Mouse (Mus musculus): ENCODE data around the gene Gm6763. TPM values are rescaled to one million over a fixed set of nuclear protein-coding genes. Genes with fewer than 3 reads are reported as not detected.
"Not testable (repeated sequence)": the region's sequence is repeated elsewhere in the genome, so short reads cannot be mapped to it uniquely, and the experiment has no call there.

Gene Gm6763
- not detected in 2 replicates for polyA plus RNA-seq (2015; fragmentation: Nextera tagmentation; extraction: Ambion mirVana)

DNA sequence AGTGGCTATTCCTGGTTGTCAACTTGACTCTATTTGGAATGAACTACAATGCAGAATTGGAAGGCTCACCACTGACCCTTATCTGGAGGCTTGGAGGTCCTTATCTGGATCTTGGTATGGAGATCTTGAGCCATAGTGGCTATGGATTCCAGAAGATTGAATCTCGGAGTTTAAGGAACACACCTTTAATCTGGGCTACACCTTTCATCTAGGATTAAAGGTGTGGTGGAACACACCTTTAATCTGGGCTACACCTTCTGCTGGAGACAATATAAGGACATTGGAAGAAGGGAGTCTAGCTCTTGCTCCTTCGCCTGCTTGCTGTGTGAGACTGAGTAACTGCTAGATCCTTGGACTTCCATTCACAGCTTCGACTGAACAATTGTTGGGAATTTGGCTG lies at the start of gene Gm6763:
Gene Gm6763, plus strand, starts transcription at position 301 of the 400 bp plus-strand sequence.
- ATAC-seq (ENCODE audit: low read depth); DNase-seq; H3K4me2 ChIP-seq; H3K36me3 ChIP-seq; H3K27ac ChIP-seq; H3K9me3 ChIP-seq (replicated peaks); H3K9ac ChIP-seq; H3K4me3 ChIP-seq (replicated peaks); H3K4me1 ChIP-seq (replicated peaks); H3K27me3 ChIP-seq: not testable (repeated sequence)
- WGBS (ENCODE audit: insufficient replicate concordance) = no CpG with 5 or more reads among the region's 3 CpGs

DNA sequence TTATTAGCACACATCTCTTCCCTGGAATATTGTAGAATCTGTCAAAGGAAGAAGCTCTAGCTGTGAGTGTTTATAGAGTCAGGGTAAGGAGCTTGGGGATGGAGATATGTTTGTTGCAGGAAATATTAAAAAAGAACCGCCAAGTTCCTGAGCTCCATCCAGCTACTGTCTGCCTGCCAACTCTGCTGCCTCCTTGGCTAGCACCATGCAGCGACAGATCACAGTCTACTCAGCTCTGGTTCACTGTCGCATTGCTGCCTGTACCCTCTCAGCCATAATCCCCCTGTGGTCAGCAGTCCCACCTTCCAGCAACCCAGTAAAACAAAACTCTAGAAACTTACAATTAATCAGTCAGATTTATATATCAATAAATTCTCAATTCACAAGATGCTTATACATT lies 41.3 kb upstream of the Gm6763 start:
- Histone ChIP-seq H3K4me3 (replicated peaks) (no peak overlapping the region), H3K4me1 (replicated peaks) (no peaks in the 10 kb centered on the region), H3K36me3 (no peaks in the 10 kb centered on the region), H3K27ac (no peak overlapping the region), H3K4me2 (no peak overlapping the region), H3K27me3 (no peaks in the 10 kb centered on the region), H3K9ac (no peak overlapping the region), H3K9me3 (replicated peaks) (no peaks in the 10 kb centered on the region)
- ATAC-seq (ENCODE audit: low read depth) (no peak), DNase-seq (no peak)
- 62% methylated on average over 3 of the region's 3 CpGs for WGBS (ENCODE audit: insufficient replicate concordance)

DNA sequence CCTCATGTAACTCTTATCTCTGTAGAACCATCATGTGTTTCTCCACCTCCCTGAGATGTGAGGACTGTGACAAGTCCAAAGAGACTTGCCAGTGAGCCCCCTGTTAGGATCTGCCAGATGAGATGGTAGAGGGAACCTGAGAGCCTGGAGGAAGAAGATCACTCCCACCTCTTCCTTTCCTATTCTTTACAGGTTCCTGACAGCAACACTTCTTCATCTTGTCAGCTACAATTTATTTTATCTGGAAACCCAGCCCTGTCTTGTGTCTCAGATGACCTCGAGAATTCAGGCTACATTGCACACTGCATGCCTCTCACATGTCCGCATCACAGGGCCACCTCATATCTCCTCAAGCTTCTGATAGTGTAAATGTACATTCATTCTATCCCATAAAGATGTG lies 33.0 kb upstream of the Gm6763 start:
- no peak overlapping the region for H3K4me3 ChIP-seq (replicated peaks)
- H3K4me1 ChIP-seq (replicated peaks) = no peaks in the 10 kb centered on the region
- H3K27me3 ChIP-seq = no peaks in the 10 kb centered on the region
- ATAC-seq (ENCODE audit: low read depth) (no peak), DNase-seq (no peak)
- H3K4me2 ChIP-seq = no peak overlapping the region
- no peak overlapping the region for H3K27ac ChIP-seq
- 53% methylated on average over 2 of the region's 2 CpGs for WGBS (ENCODE audit: insufficient replicate concordance)
- no peak overlapping the region for H3K9ac ChIP-seq
- H3K9me3 ChIP-seq (replicated peaks) = no peaks in the 10 kb centered on the region
- H3K36me3 ChIP-seq = no peaks in the 10 kb centered on the region

- H3K36me3 ChIP-seq; H3K4me3 ChIP-seq (replicated peaks); H3K4me2 ChIP-seq; H3K27me3 ChIP-seq; H3K9ac ChIP-seq; DNase-seq; H3K4me1 ChIP-seq (replicated peaks); H3K27ac ChIP-seq; ATAC-seq (ENCODE audit: low read depth); H3K9me3 ChIP-seq (replicated peaks): not testable (repeated sequence)
- WGBS (ENCODE audit: insufficient replicate concordance) = no CpG with 5 or more reads among the region's 3 CpGs
Observed at GRCm38 (mm10) chr10:104142687-104143086, 8.6 kb upstream of the Gm6763 start, which contains the start of gene Gm21293. TSS of gene Gm21293 (plus strand) at chr10:104142987.

- H3K4me2 ChIP-seq; H3K27ac ChIP-seq; DNase-seq; ATAC-seq (ENCODE audit: low read depth); H3K4me3 ChIP-seq (replicated peaks); H3K9ac ChIP-seq; H3K9me3 ChIP-seq (replicated peaks); H3K27me3 ChIP-seq; H3K4me1 ChIP-seq (replicated peaks); H3K36me3 ChIP-seq: not testable (repeated sequence)
- no CpG with 5 or more reads among the region's 3 CpGs for WGBS (ENCODE audit: insufficient replicate concordance)
Observed at GRCm38 (mm10) chr10:104159706-104160105, 8.4 kb downstream of the Gm6763 start, which contains the start of gene Gm8764. TSS of gene Gm8764 (plus strand) at chr10:104160006.

- not testable (repeated sequence) for H3K9ac ChIP-seq; H3K4me2 ChIP-seq; ATAC-seq (ENCODE audit: low read depth); H3K36me3 ChIP-seq; H3K4me1 ChIP-seq (replicated peaks); H3K9me3 ChIP-seq (replicated peaks); H3K27ac ChIP-seq; H3K27me3 ChIP-seq; DNase-seq; H3K4me3 ChIP-seq (replicated peaks)
- WGBS (ENCODE audit: insufficient replicate concordance) = no CpG with 5 or more reads among the region's 3 CpGs
Observed at GRCm38 (mm10) chr10:104168215-104168614, 16.9 kb downstream of the Gm6763 start, which contains the start of gene Gm21304. TSS of gene Gm21304 (plus strand) at chr10:104168515.

DNA sequence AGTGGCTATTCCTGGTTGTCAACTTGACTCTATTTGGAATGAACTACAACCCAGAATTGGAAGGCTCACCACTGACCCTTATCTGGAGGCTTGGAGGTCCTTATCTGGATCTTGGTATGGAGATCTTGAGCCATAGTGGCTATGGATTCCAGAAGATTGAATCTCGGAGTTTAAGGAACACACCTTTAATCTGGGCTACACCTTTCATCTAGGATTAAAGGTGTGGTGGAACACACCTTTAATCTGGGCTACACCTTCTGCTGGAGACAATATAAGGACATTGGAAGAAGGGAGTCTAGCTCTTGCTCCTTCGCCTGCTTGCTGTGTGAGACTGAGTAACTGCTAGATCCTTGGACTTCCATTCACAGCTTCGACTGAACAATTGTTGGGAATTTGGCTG lies 25.4 kb downstream of the Gm6763 start, which contains the start of gene Gm21312:
Gene Gm21312, plus strand, starts transcription at position 301 of the 400 bp plus-strand sequence.
- not testable (repeated sequence) for H3K4me1 ChIP-seq (replicated peaks); H3K27me3 ChIP-seq; H3K4me3 ChIP-seq (replicated peaks); DNase-seq; H3K9ac ChIP-seq; H3K27ac ChIP-seq; H3K9me3 ChIP-seq (replicated peaks); H3K4me2 ChIP-seq; ATAC-seq (ENCODE audit: low read depth); H3K36me3 ChIP-seq
- no CpG with 5 or more reads among the region's 3 CpGs for WGBS (ENCODE audit: insufficient replicate concordance)

- not testable (repeated sequence) for H3K36me3 ChIP-seq, H3K27ac ChIP-seq
Observed at GRCm38 (mm10) chr10:104185233-104185632, 33.9 kb downstream of the Gm6763 start, which contains the start of gene Gm20765. TSS of gene Gm20765 (plus strand) at chr10:104185533.

GRCm38 (mm10) chr10:104193742-104194141 lies 42.4 kb downstream of the Gm6763 start, which contains the start of gene Gm4340:
TSS of gene Gm4340 (plus strand) at chr10:104194042.
- DNase-seq; H3K4me1 ChIP-seq (replicated peaks); H3K9me3 ChIP-seq (replicated peaks); H3K36me3 ChIP-seq; H3K9ac ChIP-seq; H3K27ac ChIP-seq; H3K4me3 ChIP-seq (replicated peaks); H3K27me3 ChIP-seq; H3K4me2 ChIP-seq; ATAC-seq (ENCODE audit: low read depth): not testable (repeated sequence)
- no CpG with 5 or more reads among the region's 3 CpGs for WGBS (ENCODE audit: insufficient replicate concordance)

More at GRCm38 (mm10) chr10:104185233-104185632, 33.9 kb downstream of the Gm6763 start, which contains the start of gene Gm20765:
- not testable (repeated sequence) for H3K4me1 ChIP-seq (replicated peaks); H3K4me2 ChIP-seq; ATAC-seq (ENCODE audit: low read depth); H3K27me3 ChIP-seq; DNase-seq; H3K9me3 ChIP-seq (replicated peaks); H3K9ac ChIP-seq; H3K4me3 ChIP-seq (replicated peaks)
- WGBS (ENCODE audit: insufficient replicate concordance) = no CpG with 5 or more reads among the region's 3 CpGs

Other genes with a start within 250 kb of the Gm6763 start
- not detected in 2 replicates for gene Gm21293, start 8.5 kb upstream of the Gm6763 start, polyA plus RNA-seq (2015; fragmentation: Nextera tagmentation; extraction: Ambion mirVana)
- not detected in 2 replicates for gene Gm8764, start 8.5 kb downstream of the Gm6763 start, polyA plus RNA-seq (2015; fragmentation: Nextera tagmentation; extraction: Ambion mirVana)
- gene Gm21304, start 17.0 kb downstream of the Gm6763 start, polyA plus RNA-seq (2015; fragmentation: Nextera tagmentation; extraction: Ambion mirVana) = not detected in 2 replicates
- gene Gm21312, start 25.5 kb downstream of the Gm6763 start, polyA plus RNA-seq (2015; fragmentation: Nextera tagmentation; extraction: Ambion mirVana) = not detected in 2 replicates
- not detected in 2 replicates for gene Gm20765, start 34.0 kb downstream of the Gm6763 start, polyA plus RNA-seq (2015; fragmentation: Nextera tagmentation; extraction: Ambion mirVana)
- not detected in 2 replicates for gene Gm4340, start 42.5 kb downstream of the Gm6763 start, polyA plus RNA-seq (2015; fragmentation: Nextera tagmentation; extraction: Ambion mirVana)